Mouse (Mus musculus) forebrain, embryonic 16.5 days (tissue): ENCODE measurements around the gene Gm28048. TPM values are rescaled to one million over a fixed set of nuclear protein-coding genes. Genes with fewer than 3 reads are reported as not detected.

Experiments used
- ATAC-seq: fragments of 200-750 bp; cut with Nextera tagmentation; 2 replicates; pipeline ENCODE4 v1.8.0; 2017; ENCODE audit warnings: mild to moderate bottlenecking, moderate library complexity
- H3K27ac ChIP-seq: fragments of 300-500 bp; sonication (generic); 2 replicates; pipeline ENCODE4 v1.5.1; 2014; ENCODE audit warnings: low read length, control low read depth
- H3K27me3 ChIP-seq: fragments of 300-500 bp; sonication (generic); replicated peaks from 2 replicates; pipeline ENCODE4 v1.6.1; 2014; ENCODE audit warnings: low read length; ENCODE audit not compliant: control insufficient read depth, insufficient read depth
- H3K36me3 ChIP-seq: fragments of 300-500 bp; sonication (generic); 2 replicates; pipeline ENCODE4 v1.6.1; 2014; ENCODE audit not compliant: control insufficient read depth, insufficient read depth
- H3K4me1 ChIP-seq: fragments of 300-500 bp; sonication (generic); replicated peaks from 2 replicates; pipeline ENCODE4 v1.6.1; 2014; ENCODE audit warnings: low read length; ENCODE audit not compliant: control insufficient read depth, insufficient read depth
- H3K4me2 ChIP-seq: fragments of 300-500 bp; sonication (generic); 2 replicates; pipeline ENCODE4 v1.6.1; 2014; ENCODE audit warnings: mild to moderate bottlenecking, low read length, control low read depth
- H3K4me3 ChIP-seq: fragments of 300-500 bp; sonication (generic); replicated peaks from 2 replicates; pipeline ENCODE4 v1.5.1; 2014; ENCODE audit warnings: mild to moderate bottlenecking, low read length, control low read depth
- H3K9ac ChIP-seq: fragments of 300-500 bp; sonication (generic); replicated peaks from 2 replicates; pipeline ENCODE4 v1.6.1; 2014; ENCODE audit warnings: low read depth, low read length, control low read depth
- H3K9me3 ChIP-seq: fragments of 300-500 bp; sonication (generic); 2 replicates; pipeline ENCODE4 v1.6.1; 2016; ENCODE audit warnings: low read length; ENCODE audit not compliant: control insufficient read depth
- WGBS: fragments of 180-500 bp; shearing (Covaris S2); extraction: QIAGEN DNeasy Blood & Tissue Kit; methylation state at CpG from one replicate; pipeline ENCODE4 v1.1.7; 2014; 5-methylcytosine and 5-hydroxymethylcytosine counted together
- polyA plus RNA-seq: library from polyadenylated mRNA; unstranded; fragments of >200 nt; fragmentation: Nextera tagmentation; extraction: Ambion mirVana; gene quantifications from 2 replicates; pipeline ENCODE4 v1.2.1, GENCODE M21; 2015

The Gm28048 gene
- polyA plus RNA-seq, 1 experiment from 2014 or later = 3.0 TPM

DNA sequence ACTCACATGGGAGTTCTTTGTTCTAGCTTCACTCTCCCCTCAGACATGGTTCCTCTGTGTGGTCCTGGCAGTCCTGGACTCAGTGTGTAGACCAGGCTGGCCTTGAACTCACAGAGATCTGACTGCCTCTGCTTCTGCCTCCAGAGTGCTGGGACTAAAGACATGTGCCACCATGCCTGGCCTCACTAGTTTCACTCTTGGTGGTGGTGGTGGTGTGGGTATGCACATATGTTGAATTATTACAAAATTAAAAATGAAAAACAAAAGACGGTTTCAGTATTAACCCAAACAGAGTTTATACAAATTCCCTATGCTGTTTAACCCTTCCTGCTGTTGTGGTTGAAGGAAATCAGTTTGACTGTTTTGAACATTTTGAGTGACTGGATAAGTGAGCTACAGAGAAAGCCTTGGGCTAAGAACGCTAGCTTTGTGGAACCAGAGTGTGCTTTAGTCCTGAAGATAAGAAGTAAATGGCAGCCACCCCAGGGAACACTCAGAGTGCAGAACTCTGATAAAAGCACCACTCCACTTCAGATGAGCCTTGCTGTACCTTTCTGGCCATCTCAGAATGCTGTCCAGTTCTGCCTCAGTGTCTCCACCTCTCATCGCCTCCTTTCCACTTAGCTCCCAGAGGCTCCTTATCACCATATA is 105.1 kb downstream of the Gm28048 start:
- ATAC-seq = no peak
- Histone ChIP-seq H3K27me3 (no peaks in the 10 kb centered on the region), H3K9ac (no peak overlapping the region), H3K27ac (no peak overlapping the region), H3K4me2 (no peak overlapping the region), H3K4me1 (peaks cover 8% of the 10 kb centered on the region), H3K4me3 (no peak overlapping the region), H3K36me3 (no peaks in the 10 kb centered on the region), H3K9me3 (no peaks in the 10 kb centered on the region)
- 92% methylated on average over 3 of the region's 3 CpGs for WGBS

DNA sequence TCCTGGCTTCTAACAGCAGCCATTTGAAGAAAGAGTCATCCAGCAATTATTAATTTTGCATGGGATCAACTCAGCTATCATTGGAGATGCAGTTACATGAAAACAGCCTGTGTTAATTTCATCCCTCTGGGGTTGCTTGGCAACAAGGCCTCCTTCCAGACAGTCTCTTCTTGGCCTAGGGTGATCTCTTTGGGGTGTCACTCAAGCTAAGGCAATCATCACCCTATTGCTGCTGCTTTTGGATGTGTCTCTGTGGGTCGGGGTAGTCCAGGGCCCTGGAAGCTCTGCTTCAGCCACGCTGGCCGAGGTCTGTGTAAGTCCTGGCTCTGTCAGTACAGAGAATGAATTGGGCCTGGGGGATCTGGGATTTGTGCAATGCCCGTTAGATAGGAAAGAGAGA is 106.6 kb downstream of the Gm28048 start:
- no peak overlapping the region for H3K4me2 ChIP-seq
- H3K9ac ChIP-seq = no peak overlapping the region
- no peak overlapping the region; the same call in none of the 2 replicates for H3K27ac ChIP-seq
- no peak overlapping the region for H3K4me3 ChIP-seq
- H3K27me3 ChIP-seq = no peaks in the 10 kb centered on the region
- H3K4me1 ChIP-seq = peaks cover 8% of the 10 kb centered on the region
- no peaks in the 10 kb centered on the region for H3K36me3 ChIP-seq
- 57% methylated on average over 4 of the region's 4 CpGs for WGBS
- H3K9me3 ChIP-seq = no peaks in the 10 kb centered on the region
- ATAC-seq = peak; percentile 87

DNA sequence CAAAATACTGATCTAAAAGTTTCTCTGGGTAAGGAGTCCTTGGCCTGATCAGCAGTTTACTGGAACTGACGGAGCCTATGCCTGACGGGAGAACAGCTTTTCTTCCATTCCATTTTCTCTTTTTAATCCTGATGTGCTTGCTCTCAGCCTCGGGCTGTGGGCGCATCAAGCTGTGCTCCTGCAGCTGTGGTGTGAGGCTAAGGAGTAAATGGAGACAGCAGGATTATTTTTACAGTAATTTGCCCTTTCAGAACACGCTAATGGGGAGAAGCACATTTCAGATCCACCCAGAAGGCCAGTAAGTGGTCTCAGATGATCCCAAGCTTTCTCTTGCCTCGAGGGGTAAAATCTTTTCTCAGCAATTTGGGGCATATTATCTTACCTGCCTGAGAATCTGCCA is 107.1 kb downstream of the Gm28048 start:
- H3K4me2 ChIP-seq = no peak overlapping the region
- no peaks in the 10 kb centered on the region for H3K9me3 ChIP-seq
- 54% methylated on average over 6 of the region's 6 CpGs for WGBS
- ATAC-seq = peak; percentile 31; the same call in 1 of the 2 replicates
- H3K4me1 ChIP-seq = peaks cover 8% of the 10 kb centered on the region
- H3K4me3 ChIP-seq = no peak overlapping the region
- no peak overlapping the region for H3K9ac ChIP-seq
- H3K27ac ChIP-seq = no peak overlapping the region; the same call in 1 of the 2 replicates
- H3K36me3 ChIP-seq = no peaks in the 10 kb centered on the region
- H3K27me3 ChIP-seq = no peaks in the 10 kb centered on the region

DNA sequence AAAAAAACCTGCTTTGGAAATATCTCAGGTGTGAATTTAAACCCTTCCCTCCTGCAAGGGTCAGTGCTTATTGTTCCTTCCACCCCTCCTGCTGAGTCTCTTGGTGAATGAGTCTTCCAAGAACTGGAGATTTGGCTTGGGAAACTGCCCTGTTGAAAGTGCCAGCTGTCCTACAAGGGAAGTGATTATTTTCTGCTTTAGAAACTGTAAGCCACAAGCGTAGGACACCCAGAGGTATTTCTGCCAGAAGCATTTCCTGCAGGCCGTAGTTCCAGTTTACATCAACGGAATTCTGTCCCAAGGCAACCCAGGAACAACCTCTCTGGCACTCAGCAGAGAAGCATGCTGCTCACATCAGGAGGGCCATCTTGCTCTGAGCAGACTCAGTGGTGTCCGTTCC is 108.5 kb downstream of the Gm28048 start:
- WGBS = 50% methylated on average over 4 of the region's 4 CpGs
- Histone ChIP-seq H3K4me1 (peaks cover 8% of the 10 kb centered on the region), H3K4me2 (no peak overlapping the region), H3K9me3 (no peaks in the 10 kb centered on the region), H3K36me3 (no peaks in the 10 kb centered on the region), H3K9ac (no peak overlapping the region), H3K4me3 (no peak overlapping the region), H3K27ac (no peak overlapping the region), H3K27me3 (no peaks in the 10 kb centered on the region)
- no peak for ATAC-seq

DNA sequence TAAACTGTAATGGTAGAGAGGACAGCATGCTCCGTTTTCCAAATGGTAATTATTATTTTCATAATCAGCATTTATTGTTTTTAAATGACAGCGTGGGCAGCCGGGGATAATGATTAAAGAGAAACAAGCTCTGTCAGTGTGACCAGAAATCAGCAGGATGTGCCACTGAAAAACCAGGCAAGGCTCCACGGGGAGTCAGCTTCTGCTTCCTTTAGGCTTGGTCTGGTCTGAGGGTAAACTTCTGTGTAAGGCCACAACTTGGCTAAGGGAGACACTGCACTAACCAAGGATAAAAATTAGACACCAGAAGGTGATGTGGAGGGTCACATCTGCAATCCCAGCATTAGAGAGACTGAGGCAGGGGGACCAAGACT is 109.6 kb downstream of the Gm28048 start:
- H3K4me2 ChIP-seq = no peak overlapping the region
- no peaks in the 10 kb centered on the region for H3K36me3 ChIP-seq
- WGBS = 64% methylated on average over 4 of the region's 4 CpGs
- ATAC-seq = no peak
- H3K9me3 ChIP-seq = no peaks in the 10 kb centered on the region
- no peak overlapping the region for H3K27ac ChIP-seq
- no peak overlapping the region for H3K4me3 ChIP-seq
- H3K4me1 ChIP-seq = peaks cover 8% of the 10 kb centered on the region
- no peaks in the 10 kb centered on the region for H3K27me3 ChIP-seq
- no peak overlapping the region for H3K9ac ChIP-seq

DNA sequence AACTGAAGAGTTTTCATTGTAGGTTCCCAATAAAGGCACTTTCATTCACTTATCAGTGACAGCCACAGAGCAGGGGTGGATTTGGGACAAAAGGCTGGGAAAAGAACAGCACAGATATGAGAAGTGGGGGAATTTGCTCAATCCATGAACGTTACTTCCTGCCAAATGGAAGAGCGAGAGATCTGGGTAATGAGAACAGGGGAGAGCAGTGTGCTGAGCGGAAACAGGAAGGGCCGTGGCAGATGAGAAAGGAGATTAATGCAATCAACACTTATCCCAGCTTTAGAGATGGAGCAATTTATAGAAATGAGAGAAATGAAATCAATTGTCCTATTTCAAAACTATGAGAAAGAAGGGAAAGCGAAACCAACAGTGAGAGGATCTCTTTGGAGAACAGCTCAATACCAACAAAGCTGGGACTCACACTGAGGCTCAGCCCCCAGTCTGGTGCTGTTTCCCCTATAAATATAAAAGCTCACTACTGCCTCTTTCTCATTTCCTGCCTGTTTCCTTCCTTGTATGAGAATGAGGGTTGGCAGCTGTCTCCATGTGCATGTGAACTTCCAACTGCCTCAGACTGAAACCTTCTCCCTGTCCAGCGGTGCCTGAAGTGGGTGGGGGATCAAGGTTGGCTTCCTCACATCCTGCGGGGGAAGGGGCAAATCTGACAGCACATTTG is 110.1 kb downstream of the Gm28048 start:
- no peaks in the 10 kb centered on the region for H3K9me3 ChIP-seq
- no peaks in the 10 kb centered on the region for H3K36me3 ChIP-seq
- H3K4me3 ChIP-seq = no peak overlapping the region
- ATAC-seq = no peak
- no peak overlapping the region for H3K4me2 ChIP-seq
- no peak overlapping the region for H3K9ac ChIP-seq
- H3K4me1 ChIP-seq = peaks cover 8% of the 10 kb centered on the region
- H3K27ac ChIP-seq = no peak overlapping the region
- WGBS = 61% methylated on average over 7 of the region's 7 CpGs
- no peaks in the 10 kb centered on the region for H3K27me3 ChIP-seq

DNA sequence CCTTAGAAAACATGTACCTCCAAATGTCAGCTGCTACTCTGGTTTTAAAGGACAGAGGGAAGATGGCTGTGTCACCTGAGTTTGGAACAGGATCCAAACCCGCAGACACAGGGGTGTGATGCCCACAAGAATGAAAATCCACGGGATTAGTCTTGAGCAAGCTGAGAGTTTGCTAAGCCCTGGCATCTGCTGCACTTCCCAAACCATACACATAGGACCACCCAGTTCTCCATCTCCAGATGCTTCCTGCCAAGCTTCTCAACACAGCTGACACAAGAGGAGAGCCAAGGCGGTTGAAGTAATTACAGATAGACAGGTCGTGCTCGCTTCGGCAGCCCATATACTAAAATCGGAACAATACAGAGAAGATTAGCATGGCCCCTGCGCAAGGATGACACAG is 113.3 kb downstream of the Gm28048 start:
- Histone ChIP-seq H3K4me2 (no peak overlapping the region), H3K36me3 (no peaks in the 10 kb centered on the region), H3K9me3 (no peaks in the 10 kb centered on the region), H3K27me3 (no peaks in the 10 kb centered on the region), H3K27ac (no peak overlapping the region), H3K4me3 (no peak overlapping the region), H3K9ac (no peak overlapping the region), H3K4me1 (peaks cover 11% of the 10 kb centered on the region)
- ATAC-seq = no peak
- WGBS = 85% methylated on average over 8 of the region's 8 CpGs

DNA sequence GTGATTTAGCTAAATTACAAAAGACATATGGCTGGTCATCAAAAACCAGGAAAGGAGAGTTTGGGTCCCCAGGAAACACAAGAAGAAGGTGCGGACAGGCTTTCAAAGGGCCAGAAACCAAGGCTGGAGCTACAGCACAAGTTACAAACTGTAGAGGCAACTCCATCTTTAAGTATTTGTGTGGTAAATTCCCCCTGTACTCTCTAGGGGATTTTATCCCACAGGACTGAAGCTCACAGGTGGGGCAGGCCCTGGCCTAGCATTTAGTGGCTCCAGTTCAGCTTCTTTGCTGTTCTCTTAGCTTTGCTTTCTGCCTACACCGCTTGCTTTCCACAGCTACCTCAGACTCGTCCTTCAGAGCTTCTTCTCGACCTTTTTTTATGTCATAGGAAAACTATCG is 114.2 kb downstream of the Gm28048 start:
- Histone ChIP-seq H3K4me1 (peaks cover 11% of the 10 kb centered on the region), H3K4me2 (no peak overlapping the region), H3K9me3 (no peaks in the 10 kb centered on the region), H3K27ac (no peak overlapping the region), H3K4me3 (no peak overlapping the region), H3K36me3 (no peaks in the 10 kb centered on the region), H3K9ac (no peak overlapping the region), H3K27me3 (no peaks in the 10 kb centered on the region)
- 88% methylated on average over 5 of the region's 5 CpGs for WGBS
- no peak for ATAC-seq

DNA sequence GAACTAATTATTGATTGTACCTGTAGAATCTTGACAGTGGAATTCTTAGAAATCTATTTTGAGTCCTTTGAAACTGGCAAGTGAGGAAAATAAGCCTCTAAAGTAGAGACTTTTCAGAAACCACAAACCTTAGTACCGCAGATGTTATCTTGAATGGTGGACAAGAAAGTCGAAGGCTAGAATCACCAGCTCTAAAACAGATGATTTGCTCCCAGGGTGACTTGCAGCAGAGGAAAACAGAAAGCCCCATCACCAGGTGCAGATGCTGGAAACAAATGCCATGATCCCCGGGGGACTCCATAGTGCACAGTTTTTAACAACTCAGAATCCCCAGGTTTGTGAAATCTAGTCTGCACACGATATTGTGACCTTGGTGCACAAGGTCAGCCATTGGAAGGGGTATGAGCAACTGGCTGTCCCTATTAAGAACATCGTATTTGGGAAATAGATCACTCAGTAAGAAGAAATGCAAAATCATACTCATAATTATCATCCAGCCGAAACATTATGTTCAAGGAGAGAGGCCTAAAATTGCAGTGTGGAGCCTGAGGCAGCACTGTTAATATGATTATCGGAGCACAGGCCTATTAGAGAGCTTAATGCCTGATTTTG is 116.1 kb downstream of the Gm28048 start:
- Histone ChIP-seq H3K4me1 (peaks cover 11% of the 10 kb centered on the region), H3K4me2 (no peak overlapping the region), H3K36me3 (no peaks in the 10 kb centered on the region), H3K27ac (no peak overlapping the region), H3K27me3 (peaks cover 8% of the 10 kb centered on the region), H3K9me3 (no peaks in the 10 kb centered on the region), H3K9ac (no peak overlapping the region), H3K4me3 (no peak overlapping the region)
- 81% methylated on average over 7 of the region's 7 CpGs for WGBS
- ATAC-seq = no peak
